Mouse (Mus musculus) retina, postnatal 1 day (tissue): ENCODE data around the gene Mark3.

ENCODE experiments used
- DNase-seq: peaks from one replicate; pipeline ENCODE4 v3.0.0-alpha.2; 2012

Mark3 gene

GRCm38 (mm10) chr12:111677882-111678669 lies 103.8 kb downstream of the Mark3 start, which contains the start of gene Trmt61a:
Trmt61a (plus strand) TSS chr12:111678105.
- DNase-seq: peak; percentile 97

- no peak for DNase-seq
These were observed 104.3 kb downstream of the Mark3 start for GRCm38 (mm10) chr12:111678670-111678933.

- DNase-seq: no peak
These were observed 104.7 kb downstream of the Mark3 start for GRCm38 (mm10) chr12:111678997-111679396.

- DNase-seq: no peak
These were observed 106.3 kb downstream of the Mark3 start for GRCm38 (mm10) chr12:111680661-111681060.

GRCm38 (mm10) chr12:111681305-111681704 lies 107.0 kb downstream of the Mark3 start:
- no peak for DNase-seq

GRCm38 (mm10) chr12:111682003-111682402 lies 107.7 kb downstream of the Mark3 start:
- DNase-seq: peak; percentile 49

- DNase-seq: peak; percentile 76
These were observed 108.5 kb downstream of the Mark3 start for GRCm38 (mm10) chr12:111682806-111683205.

GRCm38 (mm10) chr12:111686390-111686789 lies 112.1 kb downstream of the Mark3 start:
- no peak for DNase-seq

- DNase-seq: peak; percentile 92
These were observed 113.2 kb downstream of the Mark3 start for GRCm38 (mm10) chr12:111687350-111688068.

GRCm38 (mm10) chr12:111688069-111688428 lies 113.7 kb downstream of the Mark3 start:
- DNase-seq: no peak

GRCm38 (mm10) chr12:111689426-111689825 lies 115.1 kb downstream of the Mark3 start:
- DNase-seq: no peak

GRCm38 (mm10) chr12:111691346-111691872 lies 117.1 kb downstream of the Mark3 start:
- peak; percentile 96 for DNase-seq

GRCm38 (mm10) chr12:111692899-111693298 lies 118.6 kb downstream of the Mark3 start:
- no peak for DNase-seq

- DNase-seq: peak; percentile 98
These were observed 119.3 kb downstream of the Mark3 start for GRCm38 (mm10) chr12:111693341-111694270.

- DNase-seq: no peak
These were observed 120.0 kb downstream of the Mark3 start for GRCm38 (mm10) chr12:111694271-111694781.

- DNase-seq: peak; percentile 90
These were observed 120.8 kb downstream of the Mark3 start for GRCm38 (mm10) chr12:111694880-111695804.

- DNase-seq: peak; percentile 93
These were observed 121.9 kb downstream of the Mark3 start for GRCm38 (mm10) chr12:111696239-111696638.

GRCm38 (mm10) chr12:111697708-111698107 lies 123.4 kb downstream of the Mark3 start:
- DNase-seq: no peak

- DNase-seq: no peak
These were observed 124.1 kb downstream of the Mark3 start for GRCm38 (mm10) chr12:111698346-111698913.

- DNase-seq: no peak
These were observed 125.2 kb downstream of the Mark3 start for GRCm38 (mm10) chr12:111699542-111699941.

GRCm38 (mm10) chr12:111700920-111701458 lies 126.7 kb downstream of the Mark3 start:
- DNase-seq: no peak
